Mouse (Mus musculus): Measurements from ENCODE around the gene Ankrd33. TPM values are rescaled to one million over a fixed set of nuclear protein-coding genes. Genes with fewer than 3 reads are reported as not detected.

Gene Ankrd33
- polyA plus RNA-seq, 1 experiment, result not detected

DNA sequence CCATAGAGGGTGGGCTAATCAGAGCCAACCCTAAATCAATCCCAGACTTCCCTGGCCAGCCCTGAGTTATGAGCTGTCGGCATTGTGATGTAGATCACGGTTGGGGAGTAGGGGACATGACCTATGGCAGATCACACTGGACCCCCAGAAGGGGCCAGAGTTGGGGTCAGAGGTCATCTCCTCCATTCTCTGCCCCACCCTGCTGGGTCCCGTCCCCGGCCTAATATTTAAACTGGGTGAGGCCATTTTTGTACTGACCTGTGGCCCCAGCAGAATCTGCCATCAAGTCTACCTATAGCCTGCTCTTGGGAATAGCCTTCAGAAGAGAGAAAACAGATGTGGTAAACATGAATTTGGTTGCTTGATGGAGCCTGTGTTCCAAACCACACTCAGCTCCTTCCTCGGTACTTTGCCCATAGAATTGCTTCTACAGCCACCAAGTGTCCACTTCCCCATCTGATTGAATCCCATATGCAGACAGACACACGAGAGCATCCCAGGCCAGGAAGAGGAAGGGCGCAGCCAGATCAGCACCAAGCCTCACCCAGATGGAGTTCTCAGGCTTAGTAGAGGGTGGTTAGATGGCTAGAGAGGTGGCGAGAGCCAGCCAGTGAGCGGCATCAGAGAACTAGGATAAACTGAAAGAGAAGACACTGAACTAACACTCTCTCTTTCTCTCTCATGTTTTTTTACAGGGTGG is 11.8 kb upstream of the Ankrd33 start:
- no peak for TF ChIP-seq GATA1 (IDR thresholded peaks at IDR 0.05; ENCODE audit: low read length)

DNA sequence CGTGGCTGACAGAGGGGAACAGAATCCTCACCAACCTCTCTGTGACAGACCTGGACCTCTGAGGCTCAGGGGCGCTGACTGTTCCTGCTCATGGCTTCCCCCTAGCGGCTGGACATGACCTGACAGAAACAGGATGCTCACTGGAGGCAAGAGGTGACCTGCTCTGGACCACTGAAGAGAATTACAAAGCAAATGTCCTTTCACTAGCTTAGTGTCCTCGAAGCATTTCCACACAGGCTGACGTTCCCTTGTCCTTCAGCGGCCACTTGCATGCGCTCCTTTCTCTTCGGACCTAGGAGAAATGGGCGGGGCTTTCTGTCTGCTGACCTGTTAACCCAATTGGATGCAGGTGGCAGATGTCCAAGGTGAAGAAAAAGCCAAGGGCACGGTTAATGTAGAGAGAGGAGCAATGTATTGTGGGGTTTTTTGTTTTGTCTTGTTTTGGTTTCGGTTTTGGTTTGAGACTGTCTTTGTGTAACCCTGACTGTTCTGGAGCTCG is 10.0 kb upstream of the Ankrd33 start:
- no peak for TF ChIP-seq GATA1 (IDR thresholded peaks at IDR 0.05; ENCODE audit: low read length)

DNA sequence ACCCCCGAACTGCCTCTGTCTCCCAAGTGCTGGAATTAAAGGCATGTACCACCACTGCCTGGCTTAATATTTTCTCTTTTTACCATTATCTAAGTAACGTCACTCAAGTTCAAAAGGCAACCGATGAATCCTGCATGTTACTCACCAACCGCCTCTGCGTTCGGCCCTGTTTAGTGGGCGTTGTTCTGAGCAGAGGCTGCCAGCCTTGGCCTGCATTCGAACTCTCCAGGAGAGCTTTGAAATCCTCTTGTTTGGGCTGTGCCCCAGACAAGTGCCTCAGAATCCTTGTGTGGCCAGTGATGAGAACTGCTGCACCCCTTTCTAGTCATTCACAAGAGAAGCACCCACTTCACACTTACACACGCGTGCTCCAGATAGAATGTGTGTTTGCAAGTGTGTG is 9.5 kb upstream of the Ankrd33 start:
- no peak for TF ChIP-seq GATA1 (IDR thresholded peaks at IDR 0.05; ENCODE audit: low read length)

DNA sequence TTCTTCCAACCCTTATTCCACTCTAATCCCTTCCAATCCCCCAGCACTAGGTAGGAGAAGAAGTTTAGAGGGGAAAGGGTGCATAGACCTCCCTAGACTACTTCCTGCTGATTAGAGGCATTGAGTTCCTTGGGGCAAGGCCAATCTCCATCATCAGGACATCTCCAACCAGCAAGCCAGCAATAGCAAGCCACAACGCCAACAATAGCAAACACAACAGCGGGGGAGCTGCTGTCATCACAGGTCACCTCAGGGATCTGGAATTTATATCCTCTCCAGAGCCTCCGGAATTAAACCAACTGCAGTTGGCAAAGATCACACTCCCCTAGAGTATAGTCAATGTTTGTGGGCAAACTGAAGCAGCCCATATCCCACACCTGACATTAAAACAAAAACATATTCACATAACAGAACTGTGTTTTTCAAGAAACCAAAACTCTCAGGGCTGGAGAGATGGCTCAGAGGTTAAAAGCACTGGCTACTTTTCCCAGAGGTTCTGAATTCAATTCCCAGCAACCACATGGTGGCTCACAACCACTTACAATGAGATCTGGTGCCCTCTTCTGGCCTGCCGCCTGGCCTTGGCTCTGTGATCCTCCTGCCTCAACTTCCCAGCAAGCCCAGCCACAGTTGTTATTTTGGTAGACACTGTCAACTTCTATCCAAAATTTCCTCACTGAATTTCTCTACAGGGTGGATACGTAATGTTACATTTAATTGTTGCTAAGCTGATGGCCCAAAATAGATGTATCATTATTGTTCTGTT is 7.5 kb upstream of the Ankrd33 start:
- no peak for TF ChIP-seq GATA1 (IDR thresholded peaks at IDR 0.05; ENCODE audit: low read length)

DNA sequence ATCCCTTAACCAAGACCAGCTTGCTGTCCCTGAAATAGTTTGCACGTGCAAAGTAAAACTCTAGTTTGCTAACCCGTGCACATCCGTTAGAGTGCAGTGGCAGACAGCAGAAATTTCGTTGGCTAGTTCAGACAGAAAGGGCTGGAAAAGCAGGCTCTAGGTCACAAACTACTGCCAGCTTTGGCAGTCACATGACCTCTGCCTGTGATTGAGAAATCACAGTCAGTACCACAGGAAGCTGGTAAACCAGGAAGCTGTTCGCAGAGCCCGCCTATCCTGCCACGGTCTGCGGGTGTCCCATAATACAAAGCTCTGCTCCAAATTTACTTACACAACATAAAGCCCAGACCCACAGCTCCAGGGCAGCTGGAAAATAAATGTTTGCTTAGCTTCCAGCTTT is 2.4 kb upstream of the Ankrd33 start:
- no peak for TF ChIP-seq GATA1 (IDR thresholded peaks at IDR 0.05; ENCODE audit: low read length)

DNA sequence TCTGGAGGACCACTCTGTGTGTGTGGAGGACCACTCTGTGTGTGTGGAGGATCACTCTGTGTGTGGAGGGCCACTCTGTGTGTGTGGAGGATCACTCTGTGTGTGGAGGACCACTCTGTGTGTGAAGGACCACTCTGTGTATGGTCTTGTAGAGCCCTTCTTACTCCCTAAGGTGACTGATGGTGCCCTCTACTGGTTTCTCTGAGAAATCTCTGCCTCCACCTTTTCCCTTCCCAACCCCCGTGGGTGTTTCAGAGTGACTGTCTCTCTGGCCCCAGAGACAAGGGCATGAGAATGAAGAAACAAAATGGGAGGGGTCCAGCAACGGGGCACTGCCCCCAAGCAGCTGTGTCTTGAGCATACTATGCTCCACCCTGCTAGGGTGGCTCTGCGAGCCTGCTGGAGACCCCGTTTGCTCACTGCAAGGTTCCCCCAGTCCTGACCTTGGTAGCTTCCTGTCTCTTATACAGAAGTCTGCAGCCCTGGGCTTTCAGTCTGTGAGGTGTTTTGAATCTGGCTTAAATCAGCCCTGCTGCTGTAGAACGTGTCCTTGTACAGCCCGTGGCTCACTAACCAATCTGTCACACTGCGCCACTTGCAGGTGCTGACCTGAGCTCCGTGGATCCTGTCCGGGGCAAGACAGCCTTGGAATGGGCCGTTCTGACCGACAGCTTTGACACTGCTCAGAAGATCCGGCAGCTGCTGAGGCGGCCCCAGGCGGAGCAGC is 3.0 kb downstream of the Ankrd33 start:
- no peak for TF ChIP-seq GATA1 (IDR thresholded peaks at IDR 0.05; ENCODE audit: low read length)

DNA sequence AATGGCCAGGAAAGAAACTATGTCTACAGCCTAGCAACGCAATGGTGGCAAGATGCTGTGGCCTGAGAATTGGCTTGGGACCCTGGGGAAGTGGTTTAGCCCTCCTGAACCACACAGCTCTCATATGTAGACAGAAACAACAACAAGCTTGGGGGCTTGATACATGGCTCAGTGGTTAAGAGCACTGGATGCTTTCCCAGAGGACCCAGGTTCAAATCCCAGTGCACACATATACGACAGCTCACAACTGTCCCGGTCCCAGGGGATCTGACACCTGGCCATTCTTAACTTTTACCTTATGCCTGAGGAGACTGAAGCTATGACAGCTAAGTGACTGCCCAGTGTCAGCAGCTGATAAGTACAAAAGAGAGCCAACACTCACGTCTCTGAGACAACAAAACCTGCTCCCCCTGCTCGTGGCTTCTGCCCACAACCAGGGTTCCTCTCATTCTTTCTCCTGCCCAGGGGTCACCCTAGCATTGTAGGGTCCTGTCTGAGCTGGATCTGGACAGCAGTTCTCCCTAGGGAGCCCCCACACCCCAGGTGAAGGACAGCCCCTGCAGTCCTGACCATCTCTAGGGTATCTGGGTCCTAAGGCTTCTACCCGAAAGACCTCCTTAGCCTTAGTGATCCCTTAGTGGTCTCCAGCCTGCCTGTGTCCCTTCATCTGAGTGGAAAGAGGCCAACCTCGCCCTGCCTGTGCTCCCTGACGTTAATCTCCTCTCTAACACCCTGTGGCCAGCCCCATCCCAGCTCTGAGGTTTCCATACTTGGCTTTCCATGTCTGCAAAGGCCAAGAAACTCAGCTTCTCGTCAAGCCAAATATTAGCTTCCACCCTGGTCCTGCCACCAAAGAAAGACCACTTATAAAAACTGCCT is 6.1 kb downstream of the Ankrd33 start:
- TF ChIP-seq GATA1 (IDR thresholded peaks at IDR 0.05; ENCODE audit: low read length), result no peak

DNA sequence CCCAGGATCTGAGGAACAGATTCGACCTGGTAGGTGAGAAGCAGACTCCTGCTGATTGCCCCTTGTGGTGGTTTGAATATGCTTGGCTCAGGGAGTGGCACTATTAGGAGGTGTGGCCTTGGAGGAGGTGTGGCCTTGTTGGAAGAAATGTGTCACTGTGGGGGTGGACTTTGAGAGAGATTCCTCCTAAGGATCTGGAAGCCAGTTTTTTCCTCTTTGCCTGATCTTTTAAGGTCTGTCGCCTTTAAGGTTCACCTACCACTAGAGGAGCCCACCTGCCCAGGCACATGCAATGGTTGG is 6.7 kb downstream of the Ankrd33 start:
- no peak for TF ChIP-seq GATA1 (IDR thresholded peaks at IDR 0.05; ENCODE audit: low read length)

DNA sequence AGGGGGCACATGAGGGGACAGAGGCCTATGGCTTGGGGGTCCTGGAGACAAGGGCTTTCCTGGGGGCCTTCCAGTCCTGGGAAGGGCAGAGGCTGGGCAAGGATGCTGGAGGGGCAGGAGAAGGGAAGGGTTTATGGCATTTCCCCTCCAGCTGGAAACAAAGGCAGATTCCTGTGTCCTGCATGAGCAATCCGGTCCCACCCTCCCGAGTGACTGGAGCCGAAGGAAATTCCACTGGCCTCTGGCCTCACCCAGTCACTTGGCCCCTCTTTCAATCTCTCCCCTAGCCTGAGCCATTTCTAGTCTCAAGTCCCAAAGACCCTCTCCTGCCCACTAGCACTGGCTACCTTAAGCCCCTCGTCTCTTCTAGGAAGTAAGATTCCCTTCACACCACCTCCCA is 7.6 kb downstream of the Ankrd33 start:
- TF ChIP-seq GATA1 (IDR thresholded peaks at IDR 0.05; ENCODE audit: low read length), result no peak

DNA sequence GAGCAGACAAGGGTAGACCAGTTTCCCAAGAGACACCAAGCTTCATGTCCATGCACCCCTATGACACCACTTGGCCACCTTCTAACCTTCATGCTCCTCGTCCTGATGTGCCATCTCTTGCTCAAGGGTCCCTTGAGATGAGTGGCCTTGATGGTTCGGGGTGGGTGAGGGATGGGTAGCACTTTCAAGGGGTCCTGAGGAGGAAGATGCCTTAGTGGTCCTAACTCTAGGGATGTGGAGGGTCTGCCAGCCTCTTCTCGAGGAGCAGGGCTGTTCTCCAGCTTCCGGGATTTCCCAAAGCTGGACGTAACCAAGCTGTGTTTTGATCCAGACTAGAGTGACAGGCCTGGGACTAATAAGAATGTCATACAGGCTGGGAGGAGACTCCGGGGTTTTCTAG is 10.0 kb downstream of the Ankrd33 start:
- no peak for TF ChIP-seq GATA1 (IDR thresholded peaks at IDR 0.05; ENCODE audit: low read length)

DNA sequence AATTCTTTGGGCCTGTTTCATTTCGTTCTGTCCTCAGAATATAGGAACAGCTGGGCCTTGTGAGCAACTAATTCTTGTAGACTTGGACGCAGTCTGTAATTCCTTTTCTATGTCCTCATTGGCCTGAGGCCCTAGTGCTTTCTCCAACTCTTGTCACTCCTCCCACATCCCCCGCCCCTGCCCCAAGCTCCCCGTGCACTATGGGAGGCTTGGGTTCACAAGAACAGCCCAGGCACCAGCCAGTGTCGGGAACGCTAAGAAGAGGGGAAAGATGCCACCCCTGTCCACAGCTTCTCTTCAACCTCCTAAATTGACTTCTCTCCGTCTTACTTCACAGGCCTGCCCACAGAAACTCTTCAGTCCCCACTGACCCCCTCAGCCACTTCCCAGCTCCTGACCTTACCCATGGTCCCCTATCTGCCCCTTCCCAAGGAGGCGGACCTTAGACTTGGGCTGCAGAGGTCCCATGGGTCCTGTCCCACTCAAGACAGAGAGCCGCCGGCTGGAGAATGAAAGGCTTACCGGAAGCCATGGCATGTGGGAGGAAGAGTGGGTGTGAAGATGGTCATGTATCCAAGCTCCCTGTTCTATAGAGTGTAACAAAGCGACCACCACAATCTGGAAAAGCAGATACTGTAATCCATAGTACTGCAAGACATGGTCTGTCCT is 11.5 kb downstream of the Ankrd33 start:
- no peak for TF ChIP-seq GATA1 (IDR thresholded peaks at IDR 0.05; ENCODE audit: low read length)

DNA sequence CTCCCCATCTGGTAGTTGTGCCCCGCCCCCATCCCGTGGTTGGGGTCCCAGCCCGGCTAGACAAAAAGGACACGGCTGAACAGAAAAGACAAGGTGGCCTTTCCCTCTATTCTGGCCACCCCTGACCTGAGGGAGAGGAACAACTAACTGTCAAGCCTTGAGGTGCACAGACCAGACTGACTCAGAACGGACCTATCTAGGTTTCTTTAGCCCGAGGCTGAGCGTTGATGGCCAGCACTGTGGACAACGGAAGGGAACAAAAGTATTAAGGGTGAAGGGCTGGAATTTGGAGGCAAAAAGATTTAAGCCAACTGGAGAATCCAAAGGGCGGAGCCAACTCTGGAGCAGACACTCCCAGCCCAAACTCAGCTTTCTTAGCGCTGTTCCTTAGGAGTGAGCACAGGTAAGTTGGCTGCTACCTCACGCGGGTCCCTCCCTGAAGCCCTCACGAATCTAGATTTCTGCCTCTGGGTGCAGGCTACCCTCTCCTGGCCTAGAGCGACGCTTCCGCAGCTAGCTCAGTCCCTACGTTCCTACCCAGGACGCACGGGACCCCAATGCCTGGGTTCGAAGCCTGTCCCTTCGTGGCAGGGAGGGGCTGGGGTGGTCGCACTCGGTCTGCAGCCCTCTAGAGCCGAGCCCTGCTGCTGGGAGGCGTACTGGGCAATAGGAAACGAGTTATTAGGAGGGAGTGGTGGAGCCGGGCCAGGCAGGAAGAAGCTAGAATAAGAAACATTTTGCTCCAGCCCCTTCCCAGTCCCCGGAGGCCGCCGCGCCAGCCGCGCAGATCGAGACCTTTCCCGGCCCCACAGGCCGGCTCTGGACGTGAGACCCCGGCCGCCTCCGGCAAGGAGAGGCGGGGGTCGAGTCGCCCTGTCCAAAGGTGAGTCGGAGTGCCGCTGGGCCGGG is 12.9 kb downstream of the Ankrd33 start, which contains the start of gene Acvrl1:
TSS of gene Acvrl1 (plus strand) at position 342 of the 909 bp plus-strand sequence.
- no peak for TF ChIP-seq GATA1 (IDR thresholded peaks at IDR 0.05; ENCODE audit: low read length)

DNA sequence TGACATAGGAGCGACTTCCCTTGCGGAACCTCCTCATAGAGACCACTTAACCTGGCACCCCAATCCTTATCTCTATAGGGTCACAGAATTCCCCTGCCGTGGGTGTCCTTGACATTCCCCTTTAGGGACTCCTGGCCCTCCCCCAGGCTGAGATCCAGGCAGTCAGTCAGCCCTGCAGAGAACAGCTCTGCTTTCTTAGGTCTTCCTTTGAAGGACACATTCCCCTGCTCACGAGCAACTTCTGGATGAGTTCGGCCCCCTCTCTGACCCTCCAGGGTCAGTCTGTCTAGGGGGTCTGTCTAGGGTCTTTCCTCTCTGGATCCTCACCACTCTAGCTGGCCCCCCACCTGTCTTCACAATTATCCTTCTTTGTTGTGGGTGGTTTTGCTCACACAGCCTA is 13.9 kb downstream of the Ankrd33 start:
- TF ChIP-seq GATA1 (IDR thresholded peaks at IDR 0.05; ENCODE audit: low read length), result no peak

DNA sequence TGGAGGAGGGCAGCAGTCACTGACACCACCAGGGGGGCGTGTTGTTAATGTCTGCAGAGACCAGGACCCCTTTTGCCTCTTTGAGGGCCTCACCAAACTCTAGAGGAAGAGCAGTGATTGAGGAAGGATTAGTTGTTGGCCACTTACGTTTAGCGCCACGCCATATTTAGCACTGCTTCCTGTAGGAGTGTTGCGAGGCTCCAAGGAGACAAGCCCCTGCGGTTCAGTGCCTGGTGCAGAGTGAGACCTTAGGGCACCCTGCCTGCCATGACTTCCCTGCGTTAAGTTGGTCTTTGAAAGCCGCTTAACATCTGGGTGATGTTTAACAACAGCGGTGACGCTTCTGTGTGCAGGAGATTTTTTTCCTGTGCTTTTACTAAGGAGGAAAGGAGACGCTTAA is 15.9 kb downstream of the Ankrd33 start:
- TF ChIP-seq GATA1 (IDR thresholded peaks at IDR 0.05; ENCODE audit: low read length), result no peak

Measured in G1E-ER4 (cell line).